Comparison of ENCODE assay signal across 13 mouse cellular contexts in genomic region chr14:37323392-37323791, GRCm38 (mm10).
DNase-seq lines count a peak whose midpoint lies in the region; ATAC-seq lines count a peak whose summit lies in the region.
"Had no signal": no experiment of that assay in that cellular context is flagged by ENCODE, and none has a peak within 500 bp of the region (broad histone marks: within the 10 kb centered on the region; RNA-seq: fewer than 3 reads in every experiment).

No protein-coding gene starts in this region.

- H3K27ac ChIP-seq in kidney, embryonic 16.5 days (ENCODE audit: low read length) = no peak overlapping the region
- no peak overlapping the region for H3K27ac ChIP-seq in hindbrain, embryonic 15.5 days (replicated peaks)
- H3K27ac ChIP-seq in forebrain, embryonic 14.5 days (ENCODE audit: low read depth, low read length) = no peak overlapping the region
- H3K27ac ChIP-seq: forebrain, embryonic 13.5 days; stomach, postnatal 0 days had no signal

- H3K9me3 ChIP-seq in kidney, embryonic 16.5 days (ENCODE audit: low read length) = no peaks in the 10 kb centered on the region
- no peaks in the 10 kb centered on the region for H3K9me3 ChIP-seq in hindbrain, embryonic 15.5 days
- no peaks in the 10 kb centered on the region for H3K9me3 ChIP-seq in forebrain, embryonic 14.5 days (replicated peaks; ENCODE audit: control insufficient read depth, low read length)
- H3K9me3 ChIP-seq: forebrain, embryonic 13.5 days had no signal

- no peaks in the 10 kb centered on the region for H3K27me3 ChIP-seq in kidney, embryonic 16.5 days (ENCODE audit: insufficient read depth, low read length)
- H3K27me3 ChIP-seq in hindbrain, embryonic 15.5 days = no peaks in the 10 kb centered on the region
- no peaks in the 10 kb centered on the region for H3K27me3 ChIP-seq in forebrain, embryonic 14.5 days (replicated peaks; ENCODE audit: control insufficient read depth, insufficient read depth, low read length)
- H3K27me3 ChIP-seq: forebrain, embryonic 13.5 days had no signal

- no peak overlapping the region for H3K9ac ChIP-seq in kidney, embryonic 16.5 days (replicated peaks; ENCODE audit: low read length)
- no peak overlapping the region for H3K9ac ChIP-seq in hindbrain, embryonic 15.5 days
- no peak overlapping the region for H3K9ac ChIP-seq in forebrain, embryonic 14.5 days (ENCODE audit: low read length)
- H3K9ac ChIP-seq: forebrain, embryonic 13.5 days; liver, postnatal 0 days had no signal

- 28% methylated on average over 4 of the region's 4 CpGs for WGBS in kidney, embryonic 16.5 days
- WGBS in hindbrain, embryonic 15.5 days = 55% methylated on average over 4 of the region's 4 CpGs
- WGBS in forebrain, embryonic 14.5 days = 80% methylated on average over 4 of the region's 4 CpGs

- H3K4me1 ChIP-seq in kidney, embryonic 16.5 days (ENCODE audit: insufficient read depth, low read length) = no peaks in the 10 kb centered on the region
- no peaks in the 10 kb centered on the region for H3K4me1 ChIP-seq in hindbrain, embryonic 15.5 days (replicated peaks)
- H3K4me1 ChIP-seq in forebrain, embryonic 14.5 days (ENCODE audit: control insufficient read depth, insufficient read depth, low read length) = no peaks in the 10 kb centered on the region
- H3K4me1 ChIP-seq: forebrain, embryonic 13.5 days had no signal

- H3K4me2 ChIP-seq in kidney, embryonic 16.5 days (replicated peaks; ENCODE audit: low read depth, low read length) = no peak overlapping the region
- H3K4me2 ChIP-seq in hindbrain, embryonic 15.5 days = no peak overlapping the region
- no peak overlapping the region for H3K4me2 ChIP-seq in forebrain, embryonic 14.5 days (ENCODE audit: low read length)
- H3K4me2 ChIP-seq: forebrain, embryonic 13.5 days had no signal

- no peak for ATAC-seq in kidney, embryonic 16.5 days (ENCODE audit: low FRiP score, low TSS enrichment)
- 0 out of 2 replicates have a peak, but pooled peaks have one; percentile 19 for ATAC-seq in hindbrain, embryonic 15.5 days (ENCODE audit: low FRiP score, low read depth)
- no peak for ATAC-seq in erythroid progenitor cell, adult 5-6 weeks (replicated peaks; ENCODE audit: low FRiP score, poor library complexity, severe bottlenecking)
- ATAC-seq in forebrain, embryonic 14.5 days = no peak
- ATAC-seq: forebrain, embryonic 13.5 days; liver, postnatal 0 days; midbrain, embryonic 16.5 days had no signal

- no peak overlapping the region for H3K4me3 ChIP-seq in kidney, embryonic 16.5 days (ENCODE audit: low read length)
- no peak overlapping the region for H3K4me3 ChIP-seq in hindbrain, embryonic 15.5 days
- H3K4me3 ChIP-seq in forebrain, embryonic 14.5 days (ENCODE audit: low read depth, low read length) = no peak overlapping the region
- H3K4me3 ChIP-seq: forebrain, embryonic 13.5 days had no signal

- no peaks in the 10 kb centered on the region for H3K36me3 ChIP-seq in kidney, embryonic 16.5 days (ENCODE audit: insufficient read depth, low read length)
- no peaks in the 10 kb centered on the region for H3K36me3 ChIP-seq in hindbrain, embryonic 15.5 days
- no peaks in the 10 kb centered on the region for H3K36me3 ChIP-seq in forebrain, embryonic 14.5 days (ENCODE audit: control insufficient read depth, insufficient read depth, low read length)

- peak; percentile 11 for DNase-seq in kidney, adult 18-20 months
- peak; percentile 42 to 53 for DNase-seq in kidney, postnatal 36 days
- DNase-seq in lung, postnatal 4 days = peak; percentile 13 to 39
- no peak for DNase-seq in forebrain, embryonic 14.5 days (ENCODE audit: low spot score)
- DNase-seq: cerebellum, adult 2 months; gastrocnemius, postnatal 36 days; liver, postnatal 0 days had no signal
